Mouse (Mus musculus): ENCODE measurements around the gene Rb1.

Gene Rb1

DNA sequence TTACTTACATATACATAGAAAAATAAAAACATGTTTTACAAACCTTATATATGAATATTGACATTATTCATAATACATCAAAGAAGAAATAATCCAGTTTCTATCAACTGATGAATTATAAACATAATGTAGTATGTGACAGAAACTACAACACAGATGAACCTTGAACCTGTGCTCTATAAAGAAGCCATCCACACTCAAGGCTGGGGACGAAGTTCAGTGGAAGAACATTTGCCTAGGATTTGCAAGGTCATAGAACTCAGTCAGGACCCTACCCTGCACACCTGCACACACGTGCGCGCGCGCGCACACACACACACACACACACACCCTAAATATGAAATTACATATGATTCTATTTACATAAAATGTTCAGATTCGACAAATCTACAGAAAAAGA lies 115.4 kb downstream of the Rb1 start:
- in situ Hi-C loops (cut with MboI) = no loop called here

DNA sequence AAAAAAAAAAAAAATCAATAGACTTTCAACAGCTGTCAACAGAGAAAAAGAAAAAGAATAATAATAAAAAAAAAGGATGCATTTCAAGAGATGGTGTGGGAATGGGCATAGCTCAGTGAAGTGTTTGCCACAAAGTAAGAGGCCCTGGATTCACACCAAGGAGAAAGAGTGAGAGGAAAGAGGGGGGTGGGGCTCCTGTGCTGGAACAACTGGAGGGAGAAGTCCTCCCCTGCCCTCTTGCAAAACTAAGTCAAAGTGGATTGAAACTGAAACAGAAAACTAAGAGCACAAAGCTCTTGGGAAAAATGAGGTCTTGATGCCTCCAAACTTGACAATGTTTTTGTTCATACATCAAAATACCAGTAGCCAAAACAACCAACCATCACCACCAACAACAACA lies 116.4 kb downstream of the Rb1 start:
- in situ Hi-C loops (cut with MboI) = no loop called here

DNA sequence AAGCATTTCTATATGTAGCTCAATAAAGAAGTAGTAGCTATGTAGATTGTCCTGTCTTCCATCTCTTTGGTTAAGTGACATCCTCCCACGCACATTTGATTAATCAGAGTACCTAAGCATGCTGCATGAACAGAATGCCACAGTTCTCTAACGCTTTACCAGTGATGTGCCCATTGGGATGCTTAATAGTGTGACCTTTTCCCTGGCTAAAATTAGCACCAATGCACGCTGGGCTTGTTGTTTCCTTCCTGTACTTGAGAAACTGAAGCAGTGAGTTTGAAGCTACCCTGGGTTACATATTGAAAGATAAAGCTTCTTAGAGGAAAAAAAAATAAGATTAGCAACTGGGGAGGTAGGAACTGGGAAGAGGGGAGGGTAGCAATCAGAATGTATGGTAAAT lies 121.6 kb downstream of the Rb1 start:
- in situ Hi-C loops (cut with MboI) = no loop called here

DNA sequence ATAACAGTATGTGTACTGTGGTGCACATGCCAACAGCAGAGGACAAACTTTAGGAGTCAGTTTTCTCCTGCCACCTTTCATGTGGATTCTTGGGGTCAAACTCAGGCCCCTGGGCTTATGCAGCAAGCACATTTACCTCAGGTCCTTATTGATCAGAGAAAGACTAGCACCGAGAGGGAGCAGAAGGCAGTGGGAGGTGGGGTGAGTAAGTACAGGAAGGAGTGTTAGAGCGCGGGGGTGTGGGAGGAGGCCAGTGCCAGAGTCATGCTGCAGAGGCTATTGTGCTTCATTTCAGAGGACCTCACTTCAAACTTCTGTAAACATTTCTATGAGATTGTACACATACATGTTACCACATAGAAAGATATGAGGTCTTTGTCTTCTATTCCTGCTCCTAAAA lies 124.2 kb downstream of the Rb1 start:
- in situ Hi-C loops (cut with MboI) = no loop called here

DNA sequence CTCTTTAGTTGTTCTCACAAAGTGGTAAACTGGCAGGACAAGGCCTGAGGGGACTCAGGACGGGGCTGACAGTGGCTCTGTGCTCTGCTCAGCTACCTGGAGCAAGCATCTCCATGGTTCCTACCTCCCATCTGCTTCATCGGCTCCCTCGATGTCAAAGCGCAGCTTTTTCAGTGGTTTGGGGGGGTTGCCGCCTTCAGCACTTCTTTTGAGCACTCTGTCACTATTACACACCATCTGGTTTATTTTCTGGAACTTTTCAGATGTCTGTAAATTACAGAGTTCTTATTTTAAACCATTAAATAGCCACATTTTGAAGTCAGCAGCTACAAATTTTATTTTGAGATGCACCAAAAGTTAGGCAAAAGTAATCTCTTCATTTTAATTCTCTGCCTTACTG lies 126.6 kb downstream of the Rb1 start:
- in situ Hi-C loops (cut with MboI) = no loop called here

DNA sequence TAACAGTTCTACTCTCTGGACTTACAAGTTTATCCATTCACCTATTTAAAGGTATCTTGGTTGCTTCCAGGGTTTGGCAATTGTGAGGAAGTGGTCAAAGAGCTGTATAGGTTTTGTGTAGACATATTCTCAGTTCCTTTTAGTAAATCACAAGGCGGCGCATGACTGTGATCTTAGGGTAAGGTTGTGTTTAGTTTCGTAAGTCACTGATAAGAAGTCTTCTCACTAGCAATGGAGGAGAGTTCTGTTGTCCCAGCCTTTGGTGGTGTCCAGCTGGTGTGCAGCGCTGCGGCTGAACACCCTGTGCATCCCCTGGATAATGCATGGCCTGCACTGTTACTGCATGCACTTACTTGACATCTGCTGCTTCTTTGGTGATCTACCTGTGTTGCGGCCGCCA lies 138.7 kb downstream of the Rb1 start:
- in situ Hi-C loops (cut with MboI) = no loop called here

DNA sequence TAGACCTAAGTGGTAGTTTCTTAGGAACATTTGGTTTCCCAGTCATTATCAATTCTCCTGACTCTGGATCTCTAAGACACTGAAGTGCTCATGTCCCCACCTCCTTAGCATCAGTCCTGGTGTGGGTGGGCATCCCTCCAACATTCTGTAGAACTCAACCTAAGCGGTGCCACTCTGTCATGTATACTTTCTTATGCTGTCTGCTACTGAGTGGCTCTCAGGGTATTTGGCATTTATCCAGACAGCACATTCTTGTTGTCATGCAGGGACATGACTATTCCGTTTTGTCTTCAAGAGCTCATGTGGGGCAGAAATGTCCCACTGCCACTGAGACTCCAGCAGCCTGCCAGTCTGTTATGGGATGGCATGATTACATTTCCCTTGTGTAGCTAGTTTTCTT lies 144.5 kb downstream of the Rb1 start:
- in situ Hi-C loops (cut with MboI) = no loop called here

DNA sequence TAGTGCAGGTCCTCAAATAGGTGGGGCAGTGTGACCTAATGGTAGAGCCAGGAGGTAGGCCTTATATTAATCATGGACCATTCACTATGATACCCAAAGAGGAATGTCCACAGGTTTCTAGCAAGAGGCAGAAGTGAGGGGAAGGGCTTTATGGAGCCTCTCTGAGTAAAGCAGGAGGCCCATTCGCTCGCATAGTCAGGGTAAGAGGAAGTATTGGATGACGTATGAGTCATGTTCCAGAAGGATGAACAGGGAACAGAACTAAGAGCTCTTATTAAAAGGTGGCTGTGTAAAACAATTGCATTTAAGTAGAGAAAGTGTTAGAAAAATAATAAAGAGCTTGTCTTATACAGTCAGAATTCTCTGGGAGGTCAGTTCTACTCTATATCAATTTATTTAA lies 145.0 kb downstream of the Rb1 start:
- in situ Hi-C loops (cut with MboI) = no loop called here

DNA sequence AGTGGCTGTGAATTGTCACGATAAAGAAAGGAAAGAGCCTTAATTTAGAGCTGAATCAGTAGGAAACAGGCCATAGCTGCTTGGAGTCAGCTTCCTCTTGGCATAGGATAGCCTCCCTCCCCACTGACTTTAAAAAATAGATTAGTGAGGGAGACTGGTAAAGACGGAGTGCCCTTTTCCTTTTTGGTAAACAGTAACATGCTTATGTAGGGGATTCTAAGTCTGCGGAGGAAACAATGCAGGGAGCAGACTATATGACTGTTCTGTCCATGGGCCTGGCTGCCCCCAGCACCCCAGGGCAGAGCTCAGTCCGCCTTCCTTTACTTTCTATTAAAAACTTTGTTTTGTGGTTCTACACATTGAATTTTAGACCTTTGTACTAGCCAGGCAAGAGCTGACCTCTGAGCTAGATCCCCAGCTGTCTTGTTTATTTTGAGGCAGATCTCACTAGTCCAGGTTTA lies 146.4 kb downstream of the Rb1 start:
- in situ Hi-C loops (cut with MboI) = no loop called here

DNA sequence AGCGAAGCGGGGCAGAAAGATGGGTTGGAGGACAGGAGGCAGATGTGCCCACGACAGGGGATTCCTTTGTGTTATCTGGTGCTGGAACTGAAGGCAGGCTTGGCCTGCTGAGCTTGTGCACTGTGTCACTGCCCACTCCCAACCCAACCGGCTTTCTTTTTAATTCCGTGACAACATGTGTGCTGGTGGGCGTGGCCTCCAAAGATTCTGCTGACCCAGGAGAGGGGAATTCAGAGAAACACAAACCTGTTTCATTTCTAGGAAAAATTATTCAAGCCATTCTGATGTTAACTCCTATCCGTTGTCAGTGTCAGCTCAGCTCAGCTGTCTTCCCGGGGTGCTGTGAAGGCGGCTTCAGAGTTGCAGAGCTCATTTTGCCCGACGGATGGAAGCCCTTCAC lies 147.7 kb downstream of the Rb1 start:
- in situ Hi-C loops (cut with MboI) = no loop called here

DNA sequence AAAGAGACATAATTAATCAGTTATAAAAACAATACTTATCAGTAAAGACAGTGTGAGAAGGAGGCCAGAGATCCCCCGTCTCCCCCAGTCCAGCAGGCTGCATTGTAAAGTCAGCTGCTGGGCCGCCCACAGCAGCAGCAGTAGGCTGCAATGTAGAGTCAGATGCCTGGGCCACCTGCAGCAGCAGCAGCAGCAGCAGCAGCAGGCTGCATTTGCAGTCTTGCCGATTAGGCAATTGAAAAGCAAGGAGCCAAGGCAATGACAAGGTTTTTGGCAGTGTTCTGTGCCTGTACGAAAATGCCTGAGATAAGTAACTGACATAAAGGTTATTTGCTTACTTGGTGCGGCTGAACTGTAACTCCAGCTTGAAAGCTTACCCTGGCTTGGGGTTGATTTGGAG lies 149.4 kb downstream of the Rb1 start:
- in situ Hi-C loops (cut with MboI) = no loop called here

DNA sequence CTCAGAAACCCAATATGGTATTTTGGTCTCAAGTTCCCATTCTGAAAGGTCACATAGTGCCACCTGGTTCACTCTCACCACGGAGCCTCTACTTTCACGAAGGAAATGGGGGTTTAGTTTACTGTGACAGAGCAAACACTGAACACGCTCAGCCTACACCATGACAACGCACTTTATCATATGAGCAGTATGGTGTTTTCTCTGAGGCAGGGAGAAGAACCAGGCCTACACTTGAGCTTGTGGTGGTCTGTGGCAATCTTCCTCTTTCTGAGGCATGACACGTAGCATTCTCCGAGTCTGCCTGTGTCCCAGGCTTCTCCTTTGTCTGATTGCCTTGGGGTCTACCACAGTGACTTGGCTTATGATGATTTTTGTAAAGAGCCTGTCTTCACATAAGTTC lies 149.8 kb downstream of the Rb1 start:
- in situ Hi-C loops (cut with MboI) = no loop called here

DNA sequence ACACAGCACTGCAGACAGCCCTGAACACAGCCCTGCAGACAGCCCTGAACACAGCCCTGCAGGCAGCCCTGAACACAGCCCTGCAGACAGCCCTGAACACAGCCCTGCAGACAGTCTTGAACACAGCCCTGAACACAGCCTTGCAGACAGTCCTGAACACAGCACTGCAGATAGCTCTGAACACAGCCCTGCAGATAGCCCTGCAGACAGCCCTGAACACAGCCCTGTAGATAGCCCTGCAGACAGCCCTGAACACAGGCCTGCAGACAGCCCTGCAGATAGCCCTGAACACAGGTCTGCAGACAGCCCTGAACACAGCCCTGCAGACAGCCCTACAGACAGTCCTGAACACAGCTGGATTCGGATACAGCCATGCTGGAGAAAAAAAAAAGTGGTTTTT lies 150.6 kb downstream of the Rb1 start:
- in situ Hi-C loops (cut with MboI) = no loop called here

DNA sequence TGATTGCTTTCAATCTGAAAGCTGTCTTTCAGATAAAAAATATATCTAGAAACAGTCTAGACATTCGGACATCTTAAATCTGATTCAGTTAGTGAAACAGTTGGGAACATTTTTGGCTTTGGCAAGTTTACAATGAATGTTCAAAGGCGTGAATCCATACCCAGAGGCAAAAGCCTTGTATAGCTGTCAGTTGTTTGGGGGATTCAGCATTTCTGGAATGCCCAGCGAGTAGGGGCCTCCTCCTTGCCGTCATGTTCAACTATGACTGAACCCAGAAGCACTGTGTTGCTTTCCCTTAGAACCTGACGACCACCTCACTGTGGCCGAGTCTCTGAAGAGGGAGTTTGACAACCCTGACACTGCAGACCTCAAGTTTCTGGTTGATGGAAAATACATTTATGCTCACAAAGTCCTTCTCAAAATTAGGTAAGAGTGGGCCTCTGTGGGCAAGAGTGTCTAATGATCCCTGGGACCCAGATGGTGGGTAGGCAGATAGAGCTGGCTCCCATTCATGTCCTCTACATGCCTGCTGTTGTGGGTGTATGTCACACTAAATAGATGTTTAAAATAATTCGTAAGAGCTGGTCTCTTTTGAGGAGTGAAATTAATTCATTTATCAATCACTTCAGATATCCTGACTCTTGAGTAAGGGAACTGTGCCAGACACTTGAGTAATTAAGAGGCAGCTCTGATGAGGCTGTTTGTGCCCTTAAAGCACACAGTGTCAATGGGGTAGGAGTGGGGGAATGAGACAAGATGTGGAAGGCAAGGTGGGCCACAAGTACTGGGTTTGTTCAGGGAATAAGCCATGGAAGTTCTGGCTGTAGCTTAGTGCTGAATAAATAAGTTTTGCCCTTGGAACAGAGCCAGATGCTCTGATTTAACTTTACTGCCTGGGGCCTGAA lies 151.3 kb downstream of the Rb1 start:
- in situ Hi-C loops (cut with MboI) = no loop called here

DNA sequence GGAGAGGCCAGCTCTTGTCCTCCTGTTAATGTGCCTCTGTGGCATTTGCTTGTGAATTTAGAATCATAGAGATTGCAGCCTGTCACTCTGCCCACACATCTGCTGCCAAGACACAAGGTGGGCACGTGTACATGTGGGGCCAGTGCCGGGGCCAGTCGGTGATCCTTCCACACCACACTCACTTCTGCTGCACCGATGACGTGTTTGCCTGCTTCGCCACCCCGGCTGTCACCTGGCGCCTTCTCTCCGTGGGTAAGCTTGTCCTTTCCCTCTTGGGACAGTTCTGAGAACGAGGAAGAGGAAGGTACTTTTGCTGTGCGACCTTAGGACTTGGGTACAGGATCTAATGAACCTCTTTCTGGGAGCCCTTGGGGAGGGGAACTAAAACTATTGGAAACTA lies 152.0 kb downstream of the Rb1 start:
- in situ Hi-C loops (cut with MboI) = no loop called here

DNA sequence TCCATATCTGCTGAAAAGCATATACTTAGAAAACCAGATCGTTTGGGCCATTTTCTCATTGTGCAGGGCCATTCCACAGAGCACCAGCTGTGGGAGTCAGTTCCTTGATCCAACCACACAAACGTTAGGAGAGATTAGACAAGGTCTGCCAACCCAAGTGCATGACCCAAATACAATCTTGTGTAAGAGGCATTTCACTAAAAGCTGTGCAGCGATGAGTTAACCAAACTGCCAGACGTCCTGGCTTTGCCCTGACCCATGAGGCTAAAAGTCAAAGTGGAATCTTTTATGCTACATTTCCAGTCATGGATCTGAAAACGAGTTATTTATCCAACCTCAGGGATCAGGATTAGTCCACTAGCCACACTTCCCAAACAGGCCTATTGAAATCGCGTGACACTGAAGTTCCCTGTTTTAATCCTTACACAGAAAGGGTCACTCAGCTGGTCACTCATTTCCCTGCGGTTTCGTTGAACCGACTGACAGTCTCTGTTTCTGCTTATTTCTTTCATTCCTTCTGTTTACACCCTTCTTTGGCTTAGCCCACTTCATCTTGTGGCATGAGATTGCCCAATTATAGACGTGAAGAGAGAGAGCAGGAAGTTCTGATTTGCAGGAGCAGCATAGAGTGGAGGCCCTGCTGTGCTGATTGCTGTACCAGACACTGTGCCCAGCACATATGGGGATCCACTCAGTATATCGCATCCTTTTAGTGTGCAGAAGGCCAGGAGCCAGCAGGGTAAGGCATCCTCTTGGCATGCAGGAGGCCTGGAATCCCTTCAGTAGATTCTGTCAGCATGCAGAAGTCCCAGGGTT lies 153.2 kb downstream of the Rb1 start:
- in situ Hi-C loops (cut with MboI) = no loop called here

DNA sequence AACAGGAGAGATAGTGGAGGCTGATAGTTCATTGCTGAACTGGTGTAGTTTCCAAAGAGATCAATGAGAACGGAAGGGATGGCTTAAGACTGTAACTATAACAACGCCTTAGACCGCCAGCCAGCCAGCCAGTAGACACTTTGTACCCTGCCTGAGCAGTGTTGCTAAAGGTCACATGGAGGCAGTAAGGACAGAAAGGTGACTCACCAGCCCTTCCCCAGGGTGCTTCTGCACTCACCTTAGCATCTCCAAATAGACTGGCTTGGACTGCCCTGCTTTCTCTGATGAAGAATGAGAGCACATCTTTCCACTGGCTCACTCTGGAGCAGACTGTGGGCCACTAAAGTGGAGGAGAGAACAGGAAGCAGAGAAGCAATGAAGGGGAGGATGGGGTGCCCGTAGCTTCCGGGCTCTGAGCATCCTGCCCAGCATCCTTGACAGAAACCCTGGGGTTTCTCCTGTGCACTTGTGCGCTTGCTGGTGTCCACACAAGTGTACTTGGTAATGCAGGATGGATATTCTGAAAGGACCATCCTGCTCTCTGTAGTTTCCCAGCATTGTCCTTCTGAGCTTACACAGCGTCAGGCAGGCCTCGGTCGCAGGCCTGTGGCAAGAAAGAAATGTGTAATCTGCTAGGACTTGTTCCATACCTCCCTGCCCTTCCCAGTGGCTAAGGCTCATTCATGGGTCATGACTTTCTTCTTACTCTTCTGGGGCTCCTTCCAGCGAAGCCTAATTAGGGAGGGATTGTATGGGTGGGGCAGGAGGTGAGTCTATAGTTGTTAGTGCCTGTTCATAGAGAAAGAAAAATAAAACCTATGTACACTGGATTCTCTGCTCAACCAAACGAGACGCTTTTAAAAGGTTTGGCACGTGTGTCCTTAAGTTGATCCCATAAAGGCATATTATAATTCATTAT lies 155.4 kb downstream of the Rb1 start:
- in situ Hi-C loops (cut with MboI) = no loop called here

DNA sequence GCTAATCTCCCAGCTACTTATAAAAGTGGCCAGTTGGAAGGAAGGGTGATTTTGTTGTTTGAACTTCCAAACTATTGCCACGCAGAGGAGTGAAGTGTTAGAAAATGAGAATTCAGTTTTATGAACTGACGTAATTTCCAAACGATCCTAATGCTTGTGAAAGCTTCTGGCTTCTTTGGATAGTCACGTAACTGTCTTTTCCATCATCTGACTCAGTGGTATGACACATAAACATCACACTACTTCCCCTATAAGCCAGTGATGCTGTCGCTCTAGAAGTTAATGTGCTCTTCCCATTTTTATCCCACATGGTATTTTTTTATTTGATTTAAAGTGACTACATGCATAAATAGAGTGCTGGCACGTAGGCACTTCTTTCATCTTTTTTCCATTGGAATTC lies 157.0 kb downstream of the Rb1 start:
- in situ Hi-C loops (cut with MboI) = no loop called here

DNA sequence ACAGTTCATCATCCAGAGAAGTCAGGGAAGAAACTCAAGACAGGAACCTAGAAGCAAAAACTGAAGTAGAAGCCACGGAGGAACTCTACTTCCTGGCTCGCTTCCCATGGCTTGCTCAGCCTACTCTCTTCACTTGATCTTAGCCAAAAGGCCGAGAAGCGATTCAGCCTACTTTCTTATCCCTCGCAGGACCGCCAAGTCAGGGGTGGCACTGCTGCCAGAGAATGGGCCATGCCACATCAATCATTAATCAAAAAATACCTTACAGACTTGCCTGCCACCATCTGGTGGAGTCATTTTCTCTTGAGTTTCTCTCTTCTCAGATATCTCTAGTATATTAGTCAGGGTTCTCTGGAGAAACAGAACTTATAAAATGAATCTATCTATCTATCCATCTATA lies 160.5 kb downstream of the Rb1 start:
- in situ Hi-C loops (cut with MboI) = no loop called here

DNA sequence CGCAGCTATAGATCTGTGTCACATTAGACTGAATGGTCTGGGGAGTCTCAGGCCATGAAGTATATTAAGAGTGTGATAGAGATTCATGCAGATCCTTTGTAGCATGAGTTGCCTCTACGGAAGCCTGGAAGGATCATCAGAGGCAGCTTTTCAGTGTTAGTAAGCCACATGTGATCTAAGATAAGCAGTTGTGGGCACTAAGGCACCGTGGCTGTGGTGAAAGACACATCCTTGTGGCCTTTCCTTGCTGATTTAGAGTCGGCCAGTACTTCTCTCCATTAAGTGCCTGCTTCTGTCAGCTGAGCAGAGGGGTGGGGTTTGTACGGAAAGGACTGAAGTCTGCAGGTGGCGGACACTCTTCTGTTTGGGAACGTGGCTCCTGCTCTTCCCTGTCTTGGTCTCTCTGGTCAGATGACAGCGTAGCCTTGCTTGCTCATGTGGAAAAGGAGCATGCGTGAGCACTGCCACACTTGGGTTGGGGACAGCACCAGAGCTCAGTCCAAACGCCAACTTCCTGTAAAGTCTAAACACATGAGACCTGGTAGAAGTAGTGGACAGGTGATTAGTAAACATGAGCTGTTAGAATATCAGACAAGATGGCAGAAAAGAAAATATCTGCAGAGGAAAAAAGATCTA lies 162.1 kb downstream of the Rb1 start:
- in situ Hi-C loops (cut with MboI) = no loop called here

DNA sequence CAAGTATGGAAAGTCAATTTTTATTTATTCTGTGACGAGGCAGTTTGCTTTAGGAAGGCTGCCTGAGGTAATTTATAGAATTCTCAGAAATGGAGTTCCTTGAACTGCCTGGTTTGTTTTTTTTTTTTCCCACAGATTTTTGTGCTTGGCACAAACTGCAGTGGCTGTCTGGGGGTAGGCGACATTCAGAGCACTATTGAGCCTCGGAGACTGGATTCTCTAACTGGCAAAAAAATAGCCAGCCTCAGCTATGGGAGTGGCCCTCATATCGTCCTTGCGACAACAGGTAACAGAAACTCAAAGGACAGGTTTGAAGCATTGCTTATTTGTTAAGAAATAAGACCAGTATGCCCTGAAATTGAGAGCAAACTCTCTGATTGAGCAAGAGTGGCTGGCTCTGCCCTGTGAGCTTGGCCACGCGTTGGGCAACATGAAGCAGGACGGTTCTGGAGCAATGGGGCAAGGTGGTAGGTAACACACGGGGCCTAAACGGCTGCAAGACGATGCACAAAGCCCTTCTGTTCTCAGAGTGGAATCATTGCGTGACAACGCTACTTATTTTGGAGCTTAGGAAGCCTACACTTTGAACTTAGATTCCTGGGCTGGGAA lies 163.3 kb downstream of the Rb1 start:
- in situ Hi-C loops (cut with MboI) = no loop called here

All from mature B cell (primary cell).